ENCODE assay signal across 8 mouse cellular contexts in genomic region chr2:70562011-70562491, GRCm38 (mm10). TPM values are rescaled to one million over a fixed set of nuclear protein-coding genes. Genes with fewer than 3 reads are reported as not detected.
DNase-seq lines count a peak whose midpoint lies in the region; ATAC-seq lines count a peak whose summit lies in the region.

No protein-coding gene starts in this region.

- H3K4me3 ChIP-seq in forebrain, embryonic 14.5 days (ENCODE audit: low read depth, low read length) = peak overlapping the region; percentile 48
- H3K4me3 ChIP-seq in midbrain, embryonic 12.5 days = peak overlapping the region; percentile 44

- peak overlapping the region; percentile 80 for H3K9ac ChIP-seq in forebrain, embryonic 14.5 days (ENCODE audit: low read length)
- H3K9ac ChIP-seq in midbrain, embryonic 12.5 days (replicated peaks) = peak overlapping the region; percentile 61

- peaks cover 67% of the 10 kb centered on the region for H3K27me3 ChIP-seq in forebrain, embryonic 14.5 days (replicated peaks; ENCODE audit: control insufficient read depth, insufficient read depth, low read length)
- H3K27me3 ChIP-seq in midbrain, embryonic 12.5 days = peaks cover 87% of the 10 kb centered on the region

- peak; percentile 22 for ATAC-seq in forebrain, embryonic 14.5 days
- ATAC-seq in midbrain, embryonic 12.5 days (ENCODE audit: low FRiP score, low read depth) = no peak
- no peak for ATAC-seq in inflammation-experienced regulatory T-cells, adult 6 months

- H3K36me3 ChIP-seq in forebrain, embryonic 14.5 days (ENCODE audit: control insufficient read depth, insufficient read depth, low read length) = no peaks in the 10 kb centered on the region
- H3K36me3 ChIP-seq in midbrain, embryonic 12.5 days = no peaks in the 10 kb centered on the region

- H3K4me1 ChIP-seq in forebrain, embryonic 14.5 days (ENCODE audit: control insufficient read depth, insufficient read depth, low read length) = peaks cover 9% of the 10 kb centered on the region
- peaks cover 65% of the 10 kb centered on the region for H3K4me1 ChIP-seq in midbrain, embryonic 12.5 days

- peak; percentile 5 for DNase-seq in kidney, adult 18-20 months
- no peak for DNase-seq in kidney, postnatal 36 days
- peak; percentile 67 for DNase-seq in ZHBTc4 (ENCODE audit: low read depth, low spot score)
- peak; percentile 56 for DNase-seq in forebrain, embryonic 14.5 days (ENCODE audit: low spot score)
- no peak for DNase-seq in frontal cortex, postnatal 25 days (ENCODE audit: low spot score in 2 of 2)
- DNase-seq in c-Kit-positive CD71-positive TER-119-positive erythroid progenitor cells, embryonic 14.5 days (ENCODE audit: low spot score) = no peak

- H3K4me2 ChIP-seq in forebrain, embryonic 14.5 days (ENCODE audit: low read length) = peak overlapping the region; percentile 68
- peak overlapping the region; percentile 56 for H3K4me2 ChIP-seq in midbrain, embryonic 12.5 days (replicated peaks)

- no peaks in the 10 kb centered on the region for H3K9me3 ChIP-seq in forebrain, embryonic 14.5 days (replicated peaks; ENCODE audit: control insufficient read depth, low read length)
- H3K9me3 ChIP-seq in midbrain, embryonic 12.5 days = no peaks in the 10 kb centered on the region

- WGBS in forebrain, embryonic 14.5 days = under 1% methylated on average over 42 of the region's 42 CpGs
- under 1% methylated on average over 42 of the region's 42 CpGs for WGBS in midbrain, embryonic 12.5 days

- H3K27ac ChIP-seq in forebrain, embryonic 14.5 days (ENCODE audit: low read depth, low read length) = peak overlapping the region; percentile 93
- H3K27ac ChIP-seq in midbrain, embryonic 12.5 days (replicated peaks) = peak overlapping the region; percentile 77

RNA-seq across cellular contexts. Expression of gene Gad1, which starts 9.2 kb away (rescaled TPM):
- 46.4 and 70.4 TPM in 2 replicates for polyA plus RNA-seq in forebrain, embryonic 14.5 days (2014; fragmentation: Nextera tagmentation; extraction: Ambion mirVana)
- polyA plus RNA-seq in midbrain, embryonic 12.5 days (2016; fragmentation: Nextera tagmentation; extraction: Ambion mirVana) = 26.5 and 27.0 TPM in 2 replicates
- polyA plus RNA-seq in inflammation-experienced regulatory T-cells, adult 6 months (2017; shearing (Covaris generic)) = under 1 TPM in 2 of 3 experiments, not detected in 1; 0.25 to 0.35 TPM

RNA-seq across cellular contexts. Expression of gene Erich2, which starts 53.4 kb away (rescaled TPM):
- 1.8 and 2.8 TPM in 2 replicates for polyA plus RNA-seq in forebrain, embryonic 14.5 days (2014; fragmentation: Nextera tagmentation; extraction: Ambion mirVana)
- polyA plus RNA-seq in midbrain, embryonic 12.5 days (2016; fragmentation: Nextera tagmentation; extraction: Ambion mirVana) = 2.6 and 3.0 TPM in 2 replicates
- polyA plus RNA-seq in inflammation-experienced regulatory T-cells, adult 6 months (2017; shearing (Covaris generic)) = not detected

Comparison
In these comparisons a context has a peak if more than half of its experiments do, and no peak if none do; other contexts are left out.
1. DNase-seq: peak in kidney, adult 18-20 months (single experiment), ZHBTc4 (single experiment) and forebrain, embryonic 14.5 days (single experiment); none in kidney, postnatal 36 days (0 of 2), frontal cortex, postnatal 25 days (0 of 2) and c-Kit-positive CD71-positive TER-119-positive erythroid progenitor cells, embryonic 14.5 days (single experiment).
2. RNA of gene Gad1, which starts 9.2 kb away (polyA plus RNA-seq): 46.4 to 70.4 TPM in forebrain, embryonic 14.5 days and 26.5 to 27.0 TPM in midbrain, embryonic 12.5 days; 0.25 to 0.35 TPM in inflammation-experienced regulatory T-cells, adult 6 months; every median in the first group is over 10 times any median in the second.